Mouse (Mus musculus) neural tube, embryonic 12.5 days (tissue): ENCODE measurements around the gene Cyp2d11. TPM values are rescaled to one million over a fixed set of nuclear protein-coding genes. Genes with fewer than 3 reads are reported as not detected.

Experiments used
- ATAC-seq: fragments of 200-750 bp; cut with Nextera tagmentation; 2 replicates; pipeline ENCODE4 v1.8.0; 2017; ENCODE audit warnings: low read depth, mild to moderate bottlenecking, moderate TSS enrichment, moderate library complexity; ENCODE audit not compliant: low FRiP score
- H3K27ac ChIP-seq: fragments of 300-500 bp; sonication (generic); 2 replicates; pipeline ENCODE4 v1.5.1; 2016
- H3K27me3 ChIP-seq: fragments of 300-500 bp; sonication (generic); replicated peaks from 2 replicates; pipeline ENCODE4 v1.6.1; 2016; ENCODE audit warnings: mild to moderate bottlenecking
- H3K36me3 ChIP-seq: fragments of 300-500 bp; sonication (generic); 2 replicates; pipeline ENCODE4 v1.6.1; 2016; ENCODE audit warnings: mild to moderate bottlenecking
- H3K4me1 ChIP-seq: fragments of 300-500 bp; sonication (generic); 2 replicates; pipeline ENCODE4 v1.6.1; 2016
- H3K4me2 ChIP-seq: fragments of 300-500 bp; sonication (generic); replicated peaks from 2 replicates; pipeline ENCODE4 v1.6.1; 2016; ENCODE audit warnings: mild to moderate bottlenecking
- H3K4me3 ChIP-seq: fragments of 300-500 bp; sonication (generic); 2 replicates; pipeline ENCODE4 v1.5.1; 2016
- H3K9ac ChIP-seq: fragments of 300-500 bp; sonication (generic); 2 replicates; pipeline ENCODE4 v1.6.1; 2016; ENCODE audit warnings: mild to moderate bottlenecking
- H3K9me3 ChIP-seq: fragments of 300-500 bp; sonication (generic); 2 replicates; pipeline ENCODE4 v1.6.1; 2016; ENCODE audit warnings: mild to moderate bottlenecking
- WGBS: fragments of 180-500 bp; shearing (Covaris S2); methylation state at CpG from one replicate; pipeline ENCODE4 v1.1.7; 2016; 5-methylcytosine and 5-hydroxymethylcytosine counted together
- polyA plus RNA-seq: library from polyadenylated mRNA; unstranded; fragments of >200 nt; fragmentation: Nextera tagmentation; extraction: Ambion mirVana; gene quantifications from 2 replicates; pipeline ENCODE4 v1.2.1, GENCODE M21; 2016

Gene Cyp2d11
- polyA plus RNA-seq, 1 experiment from 2014 or later = not detected

- no peaks in the 10 kb centered on the region for H3K36me3 ChIP-seq
- WGBS = 79% methylated on average over 11 of the region's 11 CpGs
- no peak overlapping the region for H3K4me2 ChIP-seq
- no peaks in the 10 kb centered on the region for H3K27me3 ChIP-seq
- H3K9ac ChIP-seq = no peak overlapping the region
- H3K4me3 ChIP-seq = no peak overlapping the region
- no peaks in the 10 kb centered on the region for H3K9me3 ChIP-seq
- H3K27ac ChIP-seq = no peak overlapping the region
- no peaks in the 10 kb centered on the region for H3K4me1 ChIP-seq
- ATAC-seq = no peak
These were observed 32.3 kb downstream of the Cyp2d11 start for GRCm38 (mm10) chr15:82361459-82362018.

DNA sequence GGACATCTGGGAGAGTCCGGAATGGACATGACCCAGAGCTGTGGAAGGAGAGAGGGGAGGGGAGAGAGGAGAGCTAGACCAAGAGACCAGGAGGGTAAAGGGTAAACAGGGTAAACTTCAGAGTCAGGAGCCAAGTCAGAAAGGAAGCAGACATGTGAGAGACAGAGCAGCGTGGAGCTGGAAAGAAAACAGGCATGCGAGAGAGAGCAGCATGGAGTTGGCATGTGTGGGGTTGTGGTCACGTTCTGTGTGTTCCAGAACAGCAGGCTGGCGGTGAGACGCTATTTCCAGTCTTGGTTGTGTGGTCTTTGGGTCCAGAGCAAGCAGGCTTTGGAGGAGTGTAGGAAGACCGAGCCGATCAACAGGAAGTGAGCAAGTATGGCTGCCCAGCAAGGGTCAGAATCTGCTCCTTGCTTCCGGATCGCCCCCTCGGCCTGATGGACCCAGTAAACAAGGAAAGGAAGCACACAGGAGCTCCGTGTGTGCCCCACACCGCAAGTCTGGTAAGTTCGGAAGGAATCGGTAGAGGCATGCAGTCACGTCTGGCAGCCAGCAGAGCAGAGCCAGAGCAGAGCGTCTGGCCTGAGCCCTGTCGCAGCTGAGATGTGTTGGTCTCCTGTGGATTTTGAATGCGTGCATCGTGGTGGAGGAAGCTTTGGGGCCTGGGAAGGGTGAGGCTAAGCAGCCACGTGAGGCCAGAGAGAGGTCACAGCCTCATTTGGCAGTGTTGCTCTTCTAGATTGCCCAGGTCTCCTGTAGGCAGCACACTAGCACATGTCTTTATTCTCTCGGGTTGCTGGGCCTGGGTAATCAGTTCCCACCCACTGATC is 35.2 kb downstream of the Cyp2d11 start:
- 65% methylated on average over 22 of the region's 22 CpGs for WGBS
- no peak overlapping the region for H3K4me3 ChIP-seq
- H3K27me3 ChIP-seq = no peaks in the 10 kb centered on the region
- H3K4me2 ChIP-seq = no peak overlapping the region
- H3K36me3 ChIP-seq = no peaks in the 10 kb centered on the region
- H3K9ac ChIP-seq = no peak overlapping the region
- no peak for ATAC-seq
- H3K27ac ChIP-seq = no peak overlapping the region
- peaks cover 3% of the 10 kb centered on the region; the same call in 1 of the 2 replicates for H3K4me1 ChIP-seq
- H3K9me3 ChIP-seq = no peaks in the 10 kb centered on the region

- H3K4me2 ChIP-seq = peak within 1 kb of the TSS; percentile 87
- no peaks in the 10 kb centered on the region for H3K27me3 ChIP-seq
- H3K27ac ChIP-seq = peak within 1 kb of the TSS; percentile 67; the same call in 1 of the 2 replicates
- peak; percentile 99 for ATAC-seq
- peaks cover 16% of the 10 kb centered on the region for H3K36me3 ChIP-seq
- peaks cover 20% of the 10 kb centered on the region for H3K4me1 ChIP-seq
- peak within 1 kb of the TSS; percentile 95 for H3K4me3 ChIP-seq
- peak within 1 kb of the TSS; percentile 97 for H3K9ac ChIP-seq
- no peaks in the 10 kb centered on the region for H3K9me3 ChIP-seq
- 2% methylated on average over 57 of the region's 57 CpGs for WGBS
These were observed 39.5 kb downstream of the Cyp2d11 start, which contains the start of gene Ndufa6 for GRCm38 (mm10) chr15:82354126-82354945. TSS of gene Ndufa6 (minus strand) at chr15:82354322.

- Histone ChIP-seq H3K4me1 (peaks cover 20% of the 10 kb centered on the region), H3K36me3 (peaks cover 22% of the 10 kb centered on the region), H3K27ac (peak overlapping the region; percentile 67; the same call in 1 of the 2 replicates), H3K27me3 (no peaks in the 10 kb centered on the region), H3K4me2 (peak overlapping the region; percentile 87), H3K9ac (peak overlapping the region; percentile 97), H3K4me3 (peak overlapping the region; percentile 95), H3K9me3 (no peaks in the 10 kb centered on the region)
- WGBS = 0% methylated on average over 23 of the region's 23 CpGs
- ATAC-seq = peak; percentile 73
These were observed 40.1 kb downstream of the Cyp2d11 start for GRCm38 (mm10) chr15:82353745-82354113.

DNA sequence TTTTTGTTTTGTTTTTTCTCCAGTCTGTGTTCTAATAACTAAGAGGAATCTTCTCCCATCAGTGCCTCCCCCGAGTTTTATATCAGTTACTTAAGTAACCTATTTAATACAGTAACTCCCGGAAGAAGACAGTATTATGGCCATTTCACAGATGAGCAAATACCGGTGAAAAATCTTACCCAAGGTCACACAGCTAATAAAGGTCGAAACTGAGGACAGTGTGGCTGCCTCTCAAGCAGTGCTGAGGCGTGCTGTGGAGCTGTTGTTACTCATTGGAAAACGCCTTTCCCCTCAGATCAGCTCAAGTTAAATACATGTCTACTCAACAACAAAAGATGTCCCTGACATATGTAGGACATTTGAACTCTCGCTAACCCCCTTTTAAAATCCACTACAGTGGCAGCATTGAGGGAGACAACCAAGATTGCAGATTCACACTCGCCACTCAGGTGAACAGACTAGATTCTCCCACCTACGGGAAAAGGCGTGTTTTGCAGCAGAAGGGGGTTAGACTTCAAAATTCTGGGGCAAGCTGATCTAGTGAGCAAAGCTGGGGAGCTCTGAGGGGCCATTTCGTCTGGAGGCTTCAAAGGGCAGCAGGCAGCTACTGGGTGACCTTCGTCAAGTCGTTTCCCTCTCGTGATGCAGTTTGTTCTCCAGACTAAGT is 40.6 kb downstream of the Cyp2d11 start:
- ATAC-seq = peak; percentile 3; the same call in 1 of the 2 replicates
- 32% methylated on average over 14 of the region's 14 CpGs for WGBS
- Histone ChIP-seq H3K4me3 (peak overlapping the region; percentile 95), H3K9me3 (no peaks in the 10 kb centered on the region), H3K27ac (no peak overlapping the region), H3K27me3 (no peaks in the 10 kb centered on the region), H3K9ac (peak overlapping the region; percentile 97), H3K4me1 (peaks cover 20% of the 10 kb centered on the region), H3K36me3 (peaks cover 27% of the 10 kb centered on the region), H3K4me2 (peak overlapping the region; percentile 87)

- 87% methylated on average over 3 of the region's 3 CpGs for WGBS
- no peak for ATAC-seq
- no peak overlapping the region for H3K27ac ChIP-seq
- peak overlapping the region; percentile 28 for H3K4me2 ChIP-seq
- H3K9ac ChIP-seq = no peak overlapping the region
- H3K4me1 ChIP-seq = peaks cover 29% of the 10 kb centered on the region
- no peaks in the 10 kb centered on the region for H3K27me3 ChIP-seq
- H3K36me3 ChIP-seq = peaks cover 32% of the 10 kb centered on the region
- no peaks in the 10 kb centered on the region for H3K9me3 ChIP-seq
- H3K4me3 ChIP-seq = no peak overlapping the region
These were observed 42.3 kb downstream of the Cyp2d11 start for GRCm38 (mm10) chr15:82351480-82351879.

GRCm38 (mm10) chr15:82350349-82350748 is 43.5 kb downstream of the Cyp2d11 start:
- Histone ChIP-seq H3K27ac (no peak overlapping the region), H3K9me3 (no peaks in the 10 kb centered on the region), H3K4me2 (no peak overlapping the region), H3K9ac (no peak overlapping the region), H3K4me1 (peaks cover 29% of the 10 kb centered on the region), H3K36me3 (peaks cover 32% of the 10 kb centered on the region), H3K27me3 (no peaks in the 10 kb centered on the region), H3K4me3 (no peak overlapping the region)
- WGBS = 94% methylated on average over 4 of the region's 4 CpGs
- ATAC-seq = no peak

GRCm38 (mm10) chr15:82348999-82349341 is 44.9 kb downstream of the Cyp2d11 start:
- ATAC-seq = no peak
- 95% methylated on average over 2 of the region's 2 CpGs for WGBS

GRCm38 (mm10) chr15:82348258-82348998 is 45.4 kb downstream of the Cyp2d11 start:
- no peak overlapping the region for H3K9ac ChIP-seq
- no peaks in the 10 kb centered on the region for H3K9me3 ChIP-seq
- no peak overlapping the region for H3K27ac ChIP-seq
- no peak overlapping the region for H3K4me2 ChIP-seq
- no peaks in the 10 kb centered on the region for H3K27me3 ChIP-seq
- H3K4me3 ChIP-seq = no peak overlapping the region; the same call in 1 of the 2 replicates
- ATAC-seq = no peak
- peaks cover 26% of the 10 kb centered on the region for H3K4me1 ChIP-seq
- WGBS = 89% methylated on average over 8 of the region's 8 CpGs
- H3K36me3 ChIP-seq = peaks cover 32% of the 10 kb centered on the region

More at GRCm38 (mm10) chr15:82348999-82349341, 44.9 kb downstream of the Cyp2d11 start:
- H3K36me3 ChIP-seq = peaks cover 32% of the 10 kb centered on the region
- no peak overlapping the region for H3K4me2 ChIP-seq
- H3K9me3 ChIP-seq = no peaks in the 10 kb centered on the region
- no peak overlapping the region for H3K27ac ChIP-seq
- peaks cover 26% of the 10 kb centered on the region for H3K4me1 ChIP-seq
- H3K9ac ChIP-seq = no peak overlapping the region
- H3K27me3 ChIP-seq = no peaks in the 10 kb centered on the region
- no peak overlapping the region; the same call in 1 of the 2 replicates for H3K4me3 ChIP-seq

- Histone ChIP-seq H3K4me1 (peaks cover 20% of the 10 kb centered on the region), H3K4me3 (no peak overlapping the region), H3K9me3 (no peaks in the 10 kb centered on the region), H3K27ac (no peak overlapping the region), H3K9ac (no peak overlapping the region), H3K4me2 (no peak overlapping the region), H3K27me3 (no peaks in the 10 kb centered on the region), H3K36me3 (peaks cover 32% of the 10 kb centered on the region)
- WGBS = 94% methylated on average over 12 of the region's 12 CpGs
- no peak for ATAC-seq
These were observed 46.0 kb downstream of the Cyp2d11 start for GRCm38 (mm10) chr15:82347852-82348251.

- WGBS = 91% methylated on average over 4 of the region's 4 CpGs
- Histone ChIP-seq H3K36me3 (peaks cover 32% of the 10 kb centered on the region), H3K27ac (no peak overlapping the region), H3K9ac (peak overlapping the region; percentile 71; the same call in 1 of the 2 replicates), H3K9me3 (no peaks in the 10 kb centered on the region), H3K4me1 (peaks cover 16% of the 10 kb centered on the region; the same call in 1 of the 2 replicates), H3K4me2 (peak overlapping the region; percentile 81), H3K4me3 (peak overlapping the region; percentile 65; the same call in 1 of the 2 replicates), H3K27me3 (no peaks in the 10 kb centered on the region)
- no peak for ATAC-seq
These were observed 46.5 kb downstream of the Cyp2d11 start for GRCm38 (mm10) chr15:82347303-82347676.
